Mouse (Mus musculus): ENCODE measurements around the gene Steap2. TPM values are rescaled to one million over a fixed set of nuclear protein-coding genes. Genes with fewer than 3 reads are reported as not detected.

The Steap2 gene
- polyA plus RNA-seq, 1 experiment from 2014 or later, result 24.8 TPM

DNA sequence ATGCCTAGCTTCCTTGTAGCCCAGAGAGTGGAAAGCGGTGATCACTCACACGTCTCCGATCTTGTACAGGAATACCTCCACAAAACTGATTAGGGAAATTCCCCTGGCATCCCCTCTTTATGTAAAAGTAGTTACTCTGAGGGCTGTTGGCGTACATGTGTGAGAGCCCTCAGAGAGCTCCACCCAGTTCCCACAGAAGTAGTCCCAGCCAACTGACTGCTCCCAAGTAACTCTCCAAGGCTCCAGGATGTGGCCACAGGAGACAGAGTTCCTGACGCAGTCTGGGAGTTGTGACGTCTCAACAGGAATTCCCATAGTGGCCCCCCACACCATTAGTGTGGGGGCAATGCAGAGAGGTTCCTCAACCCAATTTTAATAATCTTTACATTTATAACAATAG, 31.3 kb downstream of the Steap2 start:
- H3K27ac ChIP-seq, result no peak overlapping the region
- peak overlapping the region; percentile 69; the same call in 1 of the 2 replicates for H3K4me3 ChIP-seq (replicated peaks; ENCODE audit: low read depth, low read length)
- no peaks in the 10 kb centered on the region for H3K4me1 ChIP-seq (replicated peaks; ENCODE audit: insufficient read depth, low read length)
- no peaks in the 10 kb centered on the region for H3K36me3 ChIP-seq (ENCODE audit: insufficient read depth, low read length)
- 39% methylated on average over 6 of the region's 6 CpGs for WGBS
- peak overlapping the region; percentile 97 for H3K4me2 ChIP-seq (ENCODE audit: low read length)
- H3K9me3 ChIP-seq (replicated peaks; ENCODE audit: low read length), result no peaks in the 10 kb centered on the region
- TF ChIP-seq CTCF (IDR thresholded peaks at IDR 0.05; ENCODE audit: low read depth), result no peak
- no peak overlapping the region for H3K9ac ChIP-seq (ENCODE audit: low read depth, low read length)
- no peak for DNase-seq (ENCODE audit: low spot score)
- no peak for ATAC-seq (replicated peaks; ENCODE audit: low FRiP score, low read depth)
- H3K27me3 ChIP-seq (ENCODE audit: insufficient read depth, low read length), result no peaks in the 10 kb centered on the region

DNA sequence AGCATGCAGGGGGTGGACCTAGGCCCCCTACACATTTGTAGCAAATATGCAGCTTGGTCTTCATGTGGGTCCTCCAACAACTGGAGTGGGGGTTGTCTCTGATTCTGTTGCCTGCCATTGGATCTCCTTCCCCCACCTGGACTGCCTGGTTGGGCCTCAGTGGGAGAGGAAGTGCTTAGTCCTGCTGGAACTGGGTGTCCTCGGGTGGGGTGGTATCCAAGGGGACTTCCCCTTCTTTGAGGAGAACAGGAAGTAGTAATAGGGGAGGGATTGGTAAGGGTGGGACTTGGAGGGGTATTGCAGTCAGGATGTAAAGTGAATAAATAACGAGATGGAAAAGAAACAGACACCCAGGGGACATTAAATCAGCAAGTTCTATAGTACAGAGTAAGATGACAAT, 35.7 kb downstream of the Steap2 start:
- H3K4me3 ChIP-seq (replicated peaks; ENCODE audit: low read depth, low read length), result no peak overlapping the region
- H3K4me1 ChIP-seq (replicated peaks; ENCODE audit: insufficient read depth, low read length), result no peaks in the 10 kb centered on the region
- no peak overlapping the region for H3K4me2 ChIP-seq (ENCODE audit: low read length)
- ATAC-seq (replicated peaks; ENCODE audit: low FRiP score, low read depth), result no peak
- H3K9me3 ChIP-seq (replicated peaks; ENCODE audit: low read length), result no peaks in the 10 kb centered on the region
- no peaks in the 10 kb centered on the region for H3K36me3 ChIP-seq (ENCODE audit: insufficient read depth, low read length)
- H3K9ac ChIP-seq (ENCODE audit: low read depth, low read length), result no peak overlapping the region
- no peak for DNase-seq (ENCODE audit: low spot score)
- TF ChIP-seq CTCF (IDR thresholded peaks at IDR 0.05; ENCODE audit: low read depth), result no peak
- H3K27me3 ChIP-seq (ENCODE audit: insufficient read depth, low read length), result no peaks in the 10 kb centered on the region
- H3K27ac ChIP-seq, result no peak overlapping the region
- WGBS, result 41% methylated on average over 2 of the region's 2 CpGs

GRCm38 (mm10) chr5:5657932-5658331, 36.4 kb downstream of the Steap2 start:
- no peaks in the 10 kb centered on the region for H3K4me1 ChIP-seq (replicated peaks; ENCODE audit: insufficient read depth, low read length)
- DNase-seq (ENCODE audit: low spot score) (no peak), ATAC-seq (replicated peaks; ENCODE audit: low FRiP score, low read depth) (no peak)
- no peak overlapping the region for H3K27ac ChIP-seq
- 69% methylated on average over 2 of the region's 2 CpGs for WGBS
- H3K4me2 ChIP-seq (ENCODE audit: low read length), result no peak overlapping the region
- no peaks in the 10 kb centered on the region for H3K36me3 ChIP-seq (ENCODE audit: insufficient read depth, low read length)
- no peak for TF ChIP-seq CTCF (IDR thresholded peaks at IDR 0.05; ENCODE audit: low read depth)
- no peak overlapping the region for H3K9ac ChIP-seq (ENCODE audit: low read depth, low read length)
- H3K27me3 ChIP-seq (ENCODE audit: insufficient read depth, low read length), result no peaks in the 10 kb centered on the region
- H3K4me3 ChIP-seq (replicated peaks; ENCODE audit: low read depth, low read length), result no peak overlapping the region
- H3K9me3 ChIP-seq (replicated peaks; ENCODE audit: low read length), result no peaks in the 10 kb centered on the region

DNA sequence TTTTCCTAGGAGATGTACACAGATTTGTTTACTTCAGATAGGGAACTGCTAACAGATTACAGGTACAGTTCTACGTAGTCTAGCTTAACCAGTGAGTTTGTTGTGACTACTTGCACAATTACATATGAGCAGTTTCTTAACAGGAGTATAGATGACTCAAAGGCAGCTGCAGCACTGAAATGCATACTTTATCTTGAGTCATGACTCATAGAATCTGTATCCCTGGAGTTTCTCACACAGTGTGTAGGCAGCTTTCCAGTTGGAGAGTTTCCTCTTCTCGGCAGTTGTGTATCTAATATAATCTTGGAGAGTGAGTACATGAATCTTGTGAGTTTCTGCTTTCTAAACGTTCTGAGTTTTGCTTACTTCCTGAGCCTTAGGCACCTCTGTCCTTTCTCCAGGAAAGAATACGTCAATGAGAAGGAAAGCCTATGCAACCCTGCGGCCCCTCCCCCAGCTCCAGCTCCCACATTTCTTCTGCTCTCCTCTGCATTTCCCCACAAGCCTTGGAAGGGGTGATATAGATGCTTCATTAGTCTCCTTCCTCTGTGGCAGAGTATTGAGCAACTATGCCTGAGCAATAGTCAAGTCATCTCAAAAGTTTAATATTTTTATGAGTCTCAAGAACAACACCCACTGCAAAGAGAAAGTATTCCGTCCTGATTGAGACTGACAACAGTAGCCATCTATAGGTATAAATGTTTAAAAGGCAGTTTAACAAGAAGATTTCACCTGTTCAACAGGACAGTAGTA, 45.4 kb downstream of the Steap2 start:
- Histone ChIP-seq H3K9ac (ENCODE audit: low read depth, low read length) (no peak overlapping the region), H3K9me3 (replicated peaks; ENCODE audit: low read length) (no peaks in the 10 kb centered on the region), H3K27ac (no peak overlapping the region), H3K36me3 (ENCODE audit: insufficient read depth, low read length) (no peaks in the 10 kb centered on the region), H3K4me1 (replicated peaks; ENCODE audit: insufficient read depth, low read length) (no peaks in the 10 kb centered on the region), H3K4me2 (ENCODE audit: low read length) (no peak overlapping the region), H3K27me3 (ENCODE audit: insufficient read depth, low read length) (no peaks in the 10 kb centered on the region), H3K4me3 (replicated peaks; ENCODE audit: low read depth, low read length) (no peak overlapping the region)
- no peak for TF ChIP-seq CTCF (IDR thresholded peaks at IDR 0.05; ENCODE audit: low read depth)
- WGBS, result 46% methylated on average over 6 of the region's 6 CpGs
- DNase-seq (ENCODE audit: low spot score) (no peak), ATAC-seq (replicated peaks; ENCODE audit: low FRiP score, low read depth) (no peak; the same call in 1 of the 2 replicates)

DNA sequence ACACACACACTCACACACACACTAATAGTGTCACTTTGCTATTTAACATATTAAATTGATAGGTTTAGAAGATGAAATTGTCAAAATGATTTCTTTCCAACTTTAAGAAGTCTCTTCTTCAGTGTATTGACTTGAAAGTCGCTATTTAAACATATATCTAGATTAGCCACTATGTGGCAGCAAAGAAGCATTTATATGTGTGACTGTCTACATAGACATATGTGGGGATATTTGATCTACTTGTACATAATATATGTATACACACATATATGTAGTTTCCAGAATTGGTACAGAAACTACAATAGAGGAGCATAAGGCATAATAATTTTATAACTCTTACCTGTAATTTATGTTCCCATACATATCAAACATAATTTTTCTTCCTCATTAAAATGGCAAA, 48.2 kb downstream of the Steap2 start:
- Histone ChIP-seq H3K9me3 (replicated peaks; ENCODE audit: low read length) (no peaks in the 10 kb centered on the region), H3K4me3 (replicated peaks; ENCODE audit: low read depth, low read length) (no peak overlapping the region), H3K4me2 (ENCODE audit: low read length) (no peak overlapping the region), H3K9ac (ENCODE audit: low read depth, low read length) (no peak overlapping the region), H3K27ac (no peak overlapping the region), H3K27me3 (ENCODE audit: insufficient read depth, low read length) (no peaks in the 10 kb centered on the region), H3K4me1 (replicated peaks; ENCODE audit: insufficient read depth, low read length) (no peaks in the 10 kb centered on the region), H3K36me3 (ENCODE audit: insufficient read depth, low read length) (no peaks in the 10 kb centered on the region)
- ATAC-seq (replicated peaks; ENCODE audit: low FRiP score, low read depth) (no peak), DNase-seq (ENCODE audit: low spot score) (peak; percentile 71)
- peak; percentile 65 for TF ChIP-seq CTCF (IDR thresholded peaks at IDR 0.05; ENCODE audit: low read depth)
- WGBS, result 0% methylated on average over 1 of the region's 1 CpGs

DNA sequence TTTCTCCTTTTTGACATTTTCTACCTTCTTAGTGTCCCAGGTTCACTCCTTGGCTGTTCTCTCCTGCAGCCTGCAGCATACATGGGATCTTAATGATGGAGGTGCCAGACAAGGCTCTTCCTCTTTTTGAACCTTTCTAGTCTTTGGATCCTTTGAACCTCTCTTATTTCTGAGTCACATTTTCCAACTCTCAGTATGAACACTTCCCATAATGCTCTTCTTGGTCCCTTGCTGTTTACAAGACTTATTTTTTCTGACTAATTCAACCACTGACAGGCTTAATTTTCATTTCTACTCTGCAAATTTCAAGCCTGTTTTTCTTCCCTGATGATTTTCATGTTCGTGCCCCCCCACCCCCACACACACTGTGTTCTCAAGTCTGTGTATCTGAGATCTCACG, 55.9 kb downstream of the Steap2 start:
- H3K4me2 ChIP-seq (ENCODE audit: low read length), result no peak overlapping the region
- no peaks in the 10 kb centered on the region for H3K4me1 ChIP-seq (replicated peaks; ENCODE audit: insufficient read depth, low read length)
- no peaks in the 10 kb centered on the region for H3K27me3 ChIP-seq (ENCODE audit: insufficient read depth, low read length)
- no peak for DNase-seq (ENCODE audit: low spot score)
- no peak for ATAC-seq (replicated peaks; ENCODE audit: low FRiP score, low read depth)
- TF ChIP-seq CTCF (IDR thresholded peaks at IDR 0.05; ENCODE audit: low read depth), result no peak
- no peaks in the 10 kb centered on the region for H3K9me3 ChIP-seq (replicated peaks; ENCODE audit: low read length)
- WGBS, result 58% methylated on average over 2 of the region's 2 CpGs
- no peak overlapping the region for H3K27ac ChIP-seq
- H3K36me3 ChIP-seq (ENCODE audit: insufficient read depth, low read length), result no peaks in the 10 kb centered on the region
- H3K9ac ChIP-seq (ENCODE audit: low read depth, low read length), result no peak overlapping the region
- H3K4me3 ChIP-seq (replicated peaks; ENCODE audit: low read depth, low read length), result no peak overlapping the region

DNA sequence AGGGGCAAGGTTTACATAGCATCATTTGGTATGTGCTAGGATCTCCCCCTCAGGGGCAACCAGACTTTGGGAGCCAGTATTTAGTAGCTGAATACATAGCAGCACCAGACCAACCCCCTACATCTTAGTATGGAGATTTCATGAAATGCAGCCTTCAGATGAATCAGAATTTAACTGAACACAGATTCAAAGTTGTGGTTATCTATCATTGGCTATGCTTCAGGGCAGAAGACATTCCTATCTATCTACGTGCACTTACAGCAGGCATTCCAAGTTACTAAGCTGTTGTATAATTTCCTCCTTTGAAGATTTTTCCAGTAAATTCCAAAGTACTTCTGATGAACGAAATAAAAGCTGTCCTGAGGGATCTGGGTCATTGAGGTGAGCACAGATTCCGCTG, 68.9 kb downstream of the Steap2 start:
- 62% methylated on average over 3 of the region's 3 CpGs for WGBS
- no peaks in the 10 kb centered on the region for H3K9me3 ChIP-seq (replicated peaks; ENCODE audit: low read length)

More for the DNA sequence above, 68.9 kb downstream of the Steap2 start:
- no peak for ATAC-seq (replicated peaks; ENCODE audit: low FRiP score, low read depth)
- Histone ChIP-seq H3K36me3 (ENCODE audit: insufficient read depth, low read length) (no peaks in the 10 kb centered on the region), H3K9ac (ENCODE audit: low read depth, low read length) (no peak overlapping the region), H3K4me3 (replicated peaks; ENCODE audit: low read depth, low read length) (no peak overlapping the region), H3K4me2 (ENCODE audit: low read length) (no peak overlapping the region), H3K4me1 (replicated peaks; ENCODE audit: insufficient read depth, low read length) (no peaks in the 10 kb centered on the region), H3K27ac (no peak overlapping the region), H3K27me3 (ENCODE audit: insufficient read depth, low read length) (no peaks in the 10 kb centered on the region)
- TF ChIP-seq CTCF (IDR thresholded peaks at IDR 0.05; ENCODE audit: low read depth), result no peak
- DNase-seq (ENCODE audit: low spot score), result no peak

Measured in kidney, postnatal 0 days (tissue).